Mouse (Mus musculus) kidney, embryonic 14.5 days (tissue): ENCODE measurements around the gene Ablim1. TPM values are rescaled to one million over a fixed set of nuclear protein-coding genes. Genes with fewer than 3 reads are reported as not detected.

Experiments
- ATAC-seq: fragments of 200-750 bp; cut with Nextera tagmentation; 2 replicates; pipeline ENCODE4 v1.8.0; 2017; ENCODE audit warnings: moderate number of reproducible peaks, mild to moderate bottlenecking, moderate TSS enrichment, moderate library complexity; ENCODE audit not compliant: low FRiP score, low TSS enrichment
- H3K27ac ChIP-seq: fragments of 300-500 bp; sonication (generic); 2 replicates; pipeline ENCODE4 v1.5.1; 2014; ENCODE audit warnings: low read depth, mild to moderate bottlenecking, low read length, moderate library complexity, mixed read lengths
- H3K27me3 ChIP-seq: fragments of 300-500 bp; sonication (generic); 2 replicates; pipeline ENCODE4 v1.6.1; 2014; ENCODE audit warnings: mild to moderate bottlenecking, low read length; ENCODE audit not compliant: control insufficient read depth, insufficient read depth
- H3K36me3 ChIP-seq: fragments of 300-500 bp; sonication (generic); 2 replicates; pipeline ENCODE4 v1.6.1; 2014; ENCODE audit warnings: low read length, mixed read lengths; ENCODE audit not compliant: control insufficient read depth, insufficient read depth
- H3K4me1 ChIP-seq: fragments of 300-500 bp; sonication (generic); 2 replicates; pipeline ENCODE4 v1.6.1; 2014; ENCODE audit warnings: low read length, mixed read lengths; ENCODE audit not compliant: control insufficient read depth, insufficient read depth
- H3K4me2 ChIP-seq: fragments of 300-500 bp; sonication (generic); replicated peaks from 2 replicates; pipeline ENCODE4 v1.6.1; 2014; ENCODE audit warnings: low read depth, mild to moderate bottlenecking, low read length
- H3K4me3 ChIP-seq: fragments of 300-500 bp; sonication (generic); 2 replicates; pipeline ENCODE4 v1.5.1; 2014; ENCODE audit warnings: mild to moderate bottlenecking, low read length
- H3K9ac ChIP-seq: fragments of 300-500 bp; sonication (generic); 2 replicates; pipeline ENCODE4 v1.6.1; 2014; ENCODE audit warnings: low read depth, mild to moderate bottlenecking, low read length, moderate library complexity
- H3K9me3 ChIP-seq: fragments of 300-500 bp; sonication (generic); 2 replicates; pipeline ENCODE4 v1.6.1; 2016; ENCODE audit warnings: low read length; ENCODE audit not compliant: control insufficient read depth
- WGBS: fragments of 180-500 bp; shearing (Covaris S2); extraction: QIAGEN DNeasy Blood & Tissue Kit; methylation state at CpG from one replicate; pipeline ENCODE4 v1.1.7; 2014; 5-methylcytosine and 5-hydroxymethylcytosine counted together
- polyA plus RNA-seq: library from polyadenylated mRNA; unstranded; fragments of >200 nt; fragmentation: Nextera tagmentation; extraction: Ambion mirVana; gene quantifications from 2 replicates; pipeline ENCODE4 v1.2.1, GENCODE M21; 2014

The Ablim1 gene
- polyA plus RNA-seq, 1 experiment from 2014 or later, result 36.0 TPM

DNA sequence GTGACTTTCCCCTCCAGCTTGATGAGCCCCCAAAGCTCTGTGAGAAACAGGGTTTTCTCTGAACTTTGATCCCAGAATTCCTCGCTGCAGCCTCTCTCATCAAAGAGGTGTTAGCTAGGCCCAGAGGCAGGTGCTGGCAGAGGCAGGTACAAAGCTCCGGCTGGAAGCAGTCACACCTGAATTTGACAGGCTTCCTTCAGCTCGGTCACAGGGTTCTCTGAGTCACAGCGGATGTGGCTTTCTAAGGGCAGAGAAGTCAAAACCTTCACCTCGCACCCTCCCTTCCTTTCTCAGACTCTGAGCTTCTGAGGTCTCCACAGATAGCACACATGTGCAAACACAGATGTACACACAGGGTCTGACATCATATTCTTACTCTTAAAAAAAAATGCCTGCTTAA, 182.4 kb downstream of the Ablim1 start:
- Histone ChIP-seq H3K4me1 (peaks cover 11% of the 10 kb centered on the region), H3K36me3 (no peaks in the 10 kb centered on the region), H3K9ac (no peak overlapping the region), H3K4me3 (no peak overlapping the region), H3K9me3 (no peaks in the 10 kb centered on the region), H3K27ac (no peak overlapping the region), H3K4me2 (no peak overlapping the region), H3K27me3 (0 out of 2 replicates have a peak, but pooled peaks cover 3% of the 10 kb centered on the region)
- ATAC-seq, result no peak
- 65% methylated on average over 5 of the region's 5 CpGs for WGBS

DNA sequence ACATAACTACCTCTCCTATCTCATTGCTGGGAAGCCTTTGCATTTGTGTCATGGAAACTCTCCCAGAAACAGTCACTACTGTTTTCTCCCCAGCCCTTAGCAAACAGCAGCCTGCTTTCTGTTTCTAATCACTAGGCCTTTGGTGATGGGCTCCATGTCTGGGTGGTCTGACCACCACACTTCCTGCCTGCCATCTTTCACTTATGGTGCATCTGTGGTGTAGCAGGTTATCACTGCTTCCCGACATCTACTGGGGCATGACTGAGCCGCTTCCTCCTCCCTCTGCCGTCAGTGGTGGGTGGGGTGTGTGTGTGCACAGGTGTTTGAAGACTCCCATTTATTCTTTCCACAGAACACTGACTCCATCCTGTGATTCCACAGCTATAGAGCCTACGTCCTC, 183.4 kb downstream of the Ablim1 start:
- ATAC-seq, result no peak
- no peak overlapping the region for H3K4me3 ChIP-seq
- H3K9me3 ChIP-seq, result no peaks in the 10 kb centered on the region
- no peak overlapping the region for H3K27ac ChIP-seq
- WGBS, result 53% methylated on average over 4 of the region's 4 CpGs
- H3K4me2 ChIP-seq, result no peak overlapping the region
- 0 out of 2 replicates have a peak, but pooled peaks cover 3% of the 10 kb centered on the region for H3K27me3 ChIP-seq
- peaks cover 11% of the 10 kb centered on the region for H3K4me1 ChIP-seq
- no peaks in the 10 kb centered on the region for H3K36me3 ChIP-seq
- no peak overlapping the region for H3K9ac ChIP-seq

DNA sequence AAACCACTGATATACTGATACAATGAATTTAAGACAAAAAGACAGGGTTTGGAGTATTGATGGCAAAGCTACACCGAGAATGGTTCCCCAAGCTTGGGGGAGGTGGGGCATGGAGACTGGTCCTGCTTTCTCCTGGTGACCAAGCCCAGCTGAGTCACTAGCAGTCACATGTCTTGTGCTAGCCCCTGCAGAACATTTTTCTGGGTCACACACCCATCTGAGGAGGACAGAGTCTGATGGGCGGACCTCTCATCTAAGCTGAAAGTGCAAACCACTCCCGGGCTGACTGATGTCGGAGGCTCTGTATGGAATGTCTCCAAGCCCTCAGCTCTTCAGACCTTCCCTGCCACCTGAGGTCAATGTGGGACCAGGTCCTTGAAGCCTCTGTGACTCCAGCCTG, 184.1 kb downstream of the Ablim1 start:
- 0 out of 2 replicates have a peak, but pooled peaks cover 3% of the 10 kb centered on the region for H3K27me3 ChIP-seq
- H3K4me3 ChIP-seq, result no peak overlapping the region
- H3K27ac ChIP-seq, result no peak overlapping the region
- no peaks in the 10 kb centered on the region for H3K9me3 ChIP-seq
- H3K36me3 ChIP-seq, result no peaks in the 10 kb centered on the region
- no peak for ATAC-seq
- peaks cover 11% of the 10 kb centered on the region for H3K4me1 ChIP-seq
- 88% methylated on average over 4 of the region's 4 CpGs for WGBS
- no peak overlapping the region for H3K4me2 ChIP-seq
- no peak overlapping the region for H3K9ac ChIP-seq

DNA sequence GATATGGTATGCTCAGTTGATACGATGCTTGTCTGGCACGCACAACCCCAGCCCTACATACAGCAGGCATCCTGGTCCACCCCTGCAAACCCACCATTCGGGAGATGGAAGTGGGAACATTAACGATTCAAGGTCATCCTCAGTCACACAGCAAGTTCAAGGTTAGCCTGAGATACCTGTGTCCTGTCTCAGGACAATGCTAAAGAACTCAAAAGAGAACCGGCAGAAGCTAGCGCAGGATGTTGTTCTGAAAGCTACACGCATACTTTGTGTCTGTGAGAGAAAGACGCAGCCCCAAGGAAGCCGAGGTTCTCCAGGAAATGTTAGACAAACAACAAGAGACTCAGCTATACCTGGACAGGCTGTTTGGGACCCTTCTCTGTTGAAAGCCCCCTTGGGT, 185.0 kb downstream of the Ablim1 start:
- Histone ChIP-seq H3K27me3 (0 out of 2 replicates have a peak, but pooled peaks cover 3% of the 10 kb centered on the region), H3K9me3 (no peaks in the 10 kb centered on the region), H3K4me3 (no peak overlapping the region), H3K4me1 (peaks cover 8% of the 10 kb centered on the region), H3K4me2 (no peak overlapping the region), H3K9ac (no peak overlapping the region), H3K27ac (no peak overlapping the region), H3K36me3 (no peaks in the 10 kb centered on the region)
- no peak for ATAC-seq
- 88% methylated on average over 9 of the region's 9 CpGs for WGBS

DNA sequence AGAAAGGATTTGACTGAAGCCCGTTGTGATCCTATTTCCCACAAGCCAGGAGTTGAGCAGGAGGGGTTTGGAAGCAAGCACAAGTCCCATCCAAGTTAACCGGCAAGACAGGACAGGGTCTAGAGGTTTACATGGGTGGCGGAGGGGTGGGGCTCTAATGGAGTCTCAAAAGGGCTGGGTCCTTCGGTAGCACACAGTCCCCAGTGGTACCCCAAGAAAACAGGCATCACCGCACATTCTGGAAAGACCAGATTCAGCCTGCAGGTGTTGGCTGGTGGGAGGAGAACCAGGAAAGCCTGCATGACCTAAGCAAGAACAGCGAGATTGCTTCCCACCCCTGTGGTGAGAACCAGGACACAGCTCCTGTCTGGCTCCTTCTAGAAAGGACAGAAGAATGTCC, 186.7 kb downstream of the Ablim1 start:
- Histone ChIP-seq H3K27ac (no peak overlapping the region), H3K27me3 (no peaks in the 10 kb centered on the region), H3K4me3 (no peak overlapping the region), H3K36me3 (no peaks in the 10 kb centered on the region), H3K9ac (no peak overlapping the region), H3K4me1 (peaks cover 16% of the 10 kb centered on the region), H3K4me2 (no peak overlapping the region), H3K9me3 (no peaks in the 10 kb centered on the region)
- 71% methylated on average over 6 of the region's 6 CpGs for WGBS
- no peak for ATAC-seq

GRCm38 (mm10) chr19:57127523-57127922, 187.2 kb downstream of the Ablim1 start:
- H3K27ac ChIP-seq, result no peak overlapping the region
- H3K9ac ChIP-seq, result no peak overlapping the region
- WGBS, result 93% methylated on average over 5 of the region's 5 CpGs
- no peak overlapping the region for H3K4me2 ChIP-seq
- no peak overlapping the region for H3K4me3 ChIP-seq
- H3K9me3 ChIP-seq, result no peaks in the 10 kb centered on the region
- peaks cover 16% of the 10 kb centered on the region for H3K4me1 ChIP-seq
- no peaks in the 10 kb centered on the region for H3K36me3 ChIP-seq
- no peaks in the 10 kb centered on the region for H3K27me3 ChIP-seq
- no peak for ATAC-seq

DNA sequence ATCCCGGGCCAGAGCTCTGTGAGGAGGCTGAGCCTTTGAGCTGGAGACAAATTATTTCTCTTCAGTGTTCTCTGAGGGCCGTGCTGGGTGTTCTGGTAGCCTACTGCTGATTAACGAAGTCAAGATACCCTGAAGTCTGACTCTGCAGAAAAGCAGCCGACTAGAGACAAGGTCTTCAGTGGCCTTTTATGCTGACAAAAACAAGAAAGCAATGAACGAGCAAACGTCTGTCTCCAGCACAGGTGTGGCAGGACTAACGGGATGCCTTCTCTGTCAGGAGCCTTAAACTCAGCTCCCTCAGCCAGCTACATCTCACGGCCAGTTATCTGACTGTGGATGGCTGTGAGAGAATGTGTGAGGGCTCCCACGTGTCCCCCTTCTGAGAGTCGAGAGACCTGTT, 187.8 kb downstream of the Ablim1 start:
- Histone ChIP-seq H3K4me3 (no peak overlapping the region), H3K36me3 (no peaks in the 10 kb centered on the region), H3K27ac (no peak overlapping the region), H3K9me3 (no peaks in the 10 kb centered on the region), H3K9ac (no peak overlapping the region), H3K4me1 (peaks cover 16% of the 10 kb centered on the region), H3K4me2 (no peak overlapping the region), H3K27me3 (no peaks in the 10 kb centered on the region)
- WGBS, result 72% methylated on average over 10 of the region's 10 CpGs
- ATAC-seq, result no peak

GRCm38 (mm10) chr19:57124906-57125305, 189.8 kb downstream of the Ablim1 start:
- Histone ChIP-seq H3K36me3 (no peaks in the 10 kb centered on the region), H3K27ac (no peak overlapping the region; the same call in 1 of the 2 replicates), H3K4me1 (peaks cover 18% of the 10 kb centered on the region), H3K27me3 (no peaks in the 10 kb centered on the region), H3K4me3 (no peak overlapping the region), H3K4me2 (no peak overlapping the region), H3K9me3 (no peaks in the 10 kb centered on the region), H3K9ac (no peak overlapping the region)
- WGBS, result 60% methylated on average over 4 of the region's 4 CpGs
- no peak for ATAC-seq

DNA sequence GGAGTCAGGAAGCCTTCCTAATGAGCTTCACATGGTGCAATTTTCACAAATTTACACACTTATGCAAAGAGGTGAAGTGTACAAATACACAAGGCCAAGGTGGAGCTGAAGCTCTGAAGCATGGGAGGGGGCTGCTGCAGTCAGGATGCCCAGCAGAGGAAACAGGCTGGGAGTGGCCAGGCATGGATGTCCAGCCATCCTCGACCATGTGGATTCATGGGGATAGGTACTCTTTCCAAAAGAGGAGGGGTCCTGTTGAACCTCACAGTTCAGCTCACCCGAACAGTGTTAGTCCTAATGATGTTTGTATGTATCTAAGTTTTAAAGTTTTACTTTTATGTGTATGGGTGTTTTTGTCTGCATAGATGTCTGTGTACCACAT, 190.6 kb downstream of the Ablim1 start:
- Histone ChIP-seq H3K4me2 (no peak overlapping the region), H3K27me3 (no peaks in the 10 kb centered on the region), H3K27ac (peak overlapping the region; percentile 85; the same call in 1 of the 2 replicates), H3K4me1 (peaks cover 26% of the 10 kb centered on the region), H3K9ac (no peak overlapping the region), H3K4me3 (no peak overlapping the region), H3K36me3 (no peaks in the 10 kb centered on the region), H3K9me3 (no peaks in the 10 kb centered on the region)
- 62% methylated on average over 2 of the region's 2 CpGs for WGBS
- no peak for ATAC-seq
